Mouse (Mus musculus) B cell, adult (primary cell): ENCODE measurements around the gene Suclg2. TPM values are rescaled to one million over a fixed set of nuclear protein-coding genes. Genes with fewer than 3 reads are reported as not detected.

Experiments
- total RNA-seq: library from RNA; stranded (reverse); gene quantifications from 4 replicates; pipeline ENCODE4 v1.2.4, GENCODE M21; 2023; ENCODE audit not compliant: inconsistent age

Gene Suclg2
- 30.3 to 36.2 TPM (median 32.9 TPM) in 4 replicates for total RNA-seq

DNA sequence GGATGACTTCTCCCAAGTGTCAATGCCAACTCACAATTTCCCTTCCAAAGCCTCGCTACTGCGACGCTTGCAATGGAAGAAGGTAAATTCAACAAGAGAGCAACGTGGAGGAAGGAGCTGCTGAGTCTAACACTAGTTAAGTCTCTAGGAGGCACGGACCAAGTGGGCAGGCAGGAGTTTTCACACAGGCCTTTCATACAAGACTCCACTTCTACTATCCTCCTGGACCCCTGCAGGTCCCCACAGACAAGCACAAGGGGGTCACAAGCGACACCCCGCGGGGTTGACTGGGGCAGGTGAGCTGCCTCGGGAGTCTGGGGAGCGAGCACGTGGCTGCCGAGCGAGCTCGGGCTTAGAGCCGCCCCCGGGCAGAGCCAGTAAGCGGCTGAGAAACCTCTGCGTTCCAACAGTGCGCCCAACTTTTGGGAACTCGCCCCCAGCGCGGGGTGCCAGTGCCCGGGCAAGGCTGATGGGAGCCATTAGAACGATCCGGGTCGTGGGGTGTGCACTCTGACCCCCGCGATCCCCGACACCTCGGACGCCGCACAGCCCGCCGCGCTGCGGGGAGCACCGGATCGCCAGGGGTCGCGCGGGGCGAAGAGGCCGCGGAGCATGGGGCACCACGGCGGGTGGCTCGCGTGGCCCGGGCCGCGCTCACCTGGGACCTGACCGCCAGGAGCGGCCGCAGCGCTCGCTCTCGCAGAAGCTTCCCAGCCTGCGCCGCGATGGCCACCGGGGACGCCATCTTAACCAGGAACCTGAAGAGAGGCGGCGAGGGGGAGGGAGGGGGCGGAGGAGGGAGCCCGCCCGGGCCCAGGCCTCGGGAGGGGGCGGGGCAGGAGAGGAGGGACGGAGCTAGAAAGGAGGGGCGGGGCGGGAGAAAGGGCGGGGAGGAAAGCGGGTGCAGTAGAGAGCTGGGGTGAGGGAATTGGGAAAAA, at the start of gene Suclg2:
Gene Suclg2 (minus strand): TSS at position 770 of the 938 bp plus-strand sequence.

